Mouse (Mus musculus): ENCODE measurements around the gene Ano10. TPM values are rescaled to one million over a fixed set of nuclear protein-coding genes. Genes with fewer than 3 reads are reported as not detected.

Ano10 gene
- polyA plus RNA-seq, 1 experiment from 2014 or later: 38.8 TPM

DNA sequence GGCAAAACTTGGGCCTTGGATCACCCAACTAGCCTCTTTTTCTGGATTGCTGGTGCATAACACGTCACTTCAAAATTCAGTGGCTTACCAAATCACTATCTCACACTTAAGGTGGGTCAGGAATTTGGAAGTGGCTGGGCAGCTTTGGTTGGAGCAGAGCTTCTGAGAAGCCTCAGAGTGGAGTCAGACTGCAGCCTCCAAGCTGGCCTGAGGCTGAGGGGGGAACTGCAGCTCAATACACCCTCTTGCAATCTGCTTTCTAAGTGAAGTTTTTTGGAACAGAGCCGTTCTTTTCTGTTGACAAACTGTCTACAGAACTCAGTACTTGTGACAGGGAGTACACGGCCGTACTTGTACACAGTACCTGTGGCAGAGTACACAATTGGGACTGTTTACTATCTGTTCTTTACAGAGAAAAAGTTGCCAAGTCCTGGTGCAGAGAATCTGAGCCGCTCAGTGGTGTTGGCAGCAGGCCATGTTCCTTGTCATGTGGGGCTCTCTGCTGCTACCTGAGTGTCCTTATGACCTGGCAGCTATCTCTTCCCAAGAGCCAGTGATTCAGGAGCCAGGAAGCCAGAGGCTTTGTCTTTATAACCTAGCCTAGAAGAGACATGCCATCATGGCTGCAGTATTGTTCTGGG lies 99.1 kb downstream of the Ano10 start:
- H3K27ac ChIP-seq (replicated peaks): no peak overlapping the region
- no peak overlapping the region for H3K4me2 ChIP-seq (replicated peaks)
- H3K27me3 ChIP-seq: no peaks in the 10 kb centered on the region
- 74% methylated on average over 5 of the region's 5 CpGs for WGBS
- no peak for ATAC-seq (ENCODE audit: insufficient number of reproducible peaks, low FRiP score, low TSS enrichment, low read depth)
- H3K4me3 ChIP-seq (replicated peaks): no peak overlapping the region
- H3K36me3 ChIP-seq: 0 out of 2 replicates have a peak, but pooled peaks cover 2% of the 10 kb centered on the region
- H3K4me1 ChIP-seq: 0 out of 2 replicates have a peak, but pooled peaks cover 8% of the 10 kb centered on the region
- H3K9ac ChIP-seq: no peak overlapping the region
- no peaks in the 10 kb centered on the region for H3K9me3 ChIP-seq (replicated peaks)

GRCm38 (mm10) chr9:122193823-122194222 lies 100.4 kb downstream of the Ano10 start:
- Histone ChIP-seq H3K9ac (no peak overlapping the region), H3K4me2 (replicated peaks) (no peak overlapping the region), H3K27ac (replicated peaks) (no peak overlapping the region), H3K4me3 (replicated peaks) (no peak overlapping the region), H3K36me3 (no peaks in the 10 kb centered on the region), H3K27me3 (no peaks in the 10 kb centered on the region), H3K9me3 (replicated peaks) (no peaks in the 10 kb centered on the region), H3K4me1 (0 out of 2 replicates have a peak, but pooled peaks cover 8% of the 10 kb centered on the region)
- no peak for ATAC-seq (ENCODE audit: insufficient number of reproducible peaks, low FRiP score, low TSS enrichment, low read depth)
- 76% methylated on average over 5 of the region's 5 CpGs for WGBS

- H3K27me3 ChIP-seq: no peaks in the 10 kb centered on the region
- WGBS: 47% methylated on average over 5 of the region's 5 CpGs
- no peak overlapping the region for H3K9ac ChIP-seq
- no peaks in the 10 kb centered on the region for H3K36me3 ChIP-seq
- H3K27ac ChIP-seq (replicated peaks): no peak overlapping the region
- H3K9me3 ChIP-seq (replicated peaks): no peaks in the 10 kb centered on the region
- no peak overlapping the region for H3K4me2 ChIP-seq (replicated peaks)
- H3K4me3 ChIP-seq (replicated peaks): no peak overlapping the region
- H3K4me1 ChIP-seq: 0 out of 2 replicates have a peak, but pooled peaks cover 8% of the 10 kb centered on the region
- no peak for ATAC-seq (ENCODE audit: insufficient number of reproducible peaks, low FRiP score, low TSS enrichment, low read depth)
These were observed 100.9 kb downstream of the Ano10 start for GRCm38 (mm10) chr9:122193361-122193760.

- Histone ChIP-seq H3K27me3 (no peaks in the 10 kb centered on the region), H3K4me3 (replicated peaks) (no peak overlapping the region), H3K9ac (no peak overlapping the region), H3K4me1 (0 out of 2 replicates have a peak, but pooled peaks cover 8% of the 10 kb centered on the region), H3K4me2 (replicated peaks) (no peak overlapping the region), H3K9me3 (replicated peaks) (no peaks in the 10 kb centered on the region), H3K36me3 (no peaks in the 10 kb centered on the region), H3K27ac (replicated peaks) (no peak overlapping the region)
- no peak for ATAC-seq (ENCODE audit: insufficient number of reproducible peaks, low FRiP score, low TSS enrichment, low read depth)
- 30% methylated on average over 1 of the region's 1 CpGs for WGBS
These were observed 105.5 kb downstream of the Ano10 start for GRCm38 (mm10) chr9:122188724-122189123.

DNA sequence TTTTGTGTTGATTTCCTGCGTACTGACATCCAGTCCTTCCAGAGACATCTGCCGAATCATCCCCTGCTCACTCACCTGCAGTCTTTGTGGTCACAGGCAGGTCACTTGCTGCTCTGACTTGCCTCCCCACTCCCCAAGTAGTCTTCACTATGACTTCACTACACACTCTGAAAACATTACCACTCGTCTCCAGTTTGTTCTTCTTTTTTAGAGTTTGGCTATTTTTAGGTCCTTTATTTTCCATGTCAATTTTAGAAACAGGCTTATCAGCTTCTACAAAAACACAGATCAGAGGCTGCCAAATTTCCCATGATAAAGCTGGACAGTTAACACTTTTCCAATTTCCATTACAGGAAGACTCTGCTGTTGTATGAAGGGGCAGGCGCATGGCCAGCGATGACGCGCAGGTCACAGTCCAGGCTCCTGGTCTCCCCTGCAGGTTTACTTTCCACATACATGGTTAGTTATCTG lies 106.7 kb downstream of the Ano10 start:
- 80% methylated on average over 7 of the region's 7 CpGs for WGBS
- Histone ChIP-seq H3K4me1 (0 out of 2 replicates have a peak, but pooled peaks cover 5% of the 10 kb centered on the region), H3K4me3 (replicated peaks) (no peak overlapping the region), H3K27me3 (no peaks in the 10 kb centered on the region), H3K27ac (replicated peaks) (no peak overlapping the region), H3K4me2 (replicated peaks) (no peak overlapping the region), H3K9ac (no peak overlapping the region), H3K36me3 (no peaks in the 10 kb centered on the region), H3K9me3 (replicated peaks) (no peaks in the 10 kb centered on the region)
- ATAC-seq (ENCODE audit: insufficient number of reproducible peaks, low FRiP score, low TSS enrichment, low read depth): no peak

GRCm38 (mm10) chr9:122186643-122187226 lies 107.5 kb downstream of the Ano10 start:
- H3K4me1 ChIP-seq: 0 out of 2 replicates have a peak, but pooled peaks cover 5% of the 10 kb centered on the region
- peak overlapping the region; percentile 48 for H3K27ac ChIP-seq (replicated peaks)
- no peak for ATAC-seq (ENCODE audit: insufficient number of reproducible peaks, low FRiP score, low TSS enrichment, low read depth)
- H3K36me3 ChIP-seq: no peaks in the 10 kb centered on the region
- no peaks in the 10 kb centered on the region for H3K27me3 ChIP-seq
- no peak overlapping the region for H3K9ac ChIP-seq
- no peak overlapping the region for H3K4me2 ChIP-seq (replicated peaks)
- 62% methylated on average over 1 of the region's 1 CpGs for WGBS
- no peak overlapping the region for H3K4me3 ChIP-seq (replicated peaks)
- H3K9me3 ChIP-seq (replicated peaks): no peaks in the 10 kb centered on the region

DNA sequence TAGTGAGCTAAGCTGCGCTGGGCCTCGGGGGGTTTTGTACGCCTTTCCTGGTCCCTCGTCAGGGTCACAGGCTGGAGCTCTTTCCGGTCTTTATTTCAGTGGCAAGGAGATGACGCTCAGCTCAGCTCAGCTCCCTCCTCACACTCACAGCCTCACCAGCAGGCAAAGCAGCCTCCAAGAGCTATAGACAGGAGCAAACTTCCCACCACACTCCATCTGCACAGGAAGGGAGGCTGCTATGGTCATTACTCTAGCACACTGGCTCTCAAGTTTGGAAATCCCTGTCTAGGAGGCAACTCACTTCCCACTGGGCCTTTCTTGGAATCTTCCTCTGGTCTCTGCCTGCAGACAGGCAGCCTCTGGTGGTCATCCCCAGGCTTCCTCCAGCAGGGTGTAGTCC lies 108.3 kb downstream of the Ano10 start:
- ATAC-seq (ENCODE audit: insufficient number of reproducible peaks, low FRiP score, low TSS enrichment, low read depth): 0 out of 2 replicates have a peak, but pooled peaks have one; percentile 13
- Histone ChIP-seq H3K27me3 (no peaks in the 10 kb centered on the region), H3K9ac (no peak overlapping the region), H3K9me3 (replicated peaks) (no peaks in the 10 kb centered on the region), H3K27ac (replicated peaks) (peak overlapping the region; percentile 25), H3K4me2 (replicated peaks) (no peak overlapping the region), H3K36me3 (no peaks in the 10 kb centered on the region), H3K4me1 (0 out of 2 replicates have a peak, but pooled peaks cover 5% of the 10 kb centered on the region), H3K4me3 (replicated peaks) (no peak overlapping the region)
- 45% methylated on average over 6 of the region's 6 CpGs for WGBS

- H3K4me2 ChIP-seq (replicated peaks): no peak overlapping the region
- H3K27me3 ChIP-seq: no peaks in the 10 kb centered on the region
- H3K36me3 ChIP-seq: no peaks in the 10 kb centered on the region
- H3K4me3 ChIP-seq (replicated peaks): no peak overlapping the region
- no peak for ATAC-seq (ENCODE audit: insufficient number of reproducible peaks, low FRiP score, low TSS enrichment, low read depth)
- H3K9me3 ChIP-seq (replicated peaks): no peaks in the 10 kb centered on the region
- 17% methylated on average over 2 of the region's 2 CpGs for WGBS
- H3K9ac ChIP-seq: no peak overlapping the region
- no peak overlapping the region for H3K27ac ChIP-seq (replicated peaks)
- H3K4me1 ChIP-seq: 0 out of 2 replicates have a peak, but pooled peaks cover 5% of the 10 kb centered on the region
These were observed 109.2 kb downstream of the Ano10 start for GRCm38 (mm10) chr9:122185061-122185460.

- WGBS: 89% methylated on average over 3 of the region's 3 CpGs
- ATAC-seq (ENCODE audit: insufficient number of reproducible peaks, low FRiP score, low TSS enrichment, low read depth): no peak
- Histone ChIP-seq H3K36me3 (no peaks in the 10 kb centered on the region), H3K27me3 (no peaks in the 10 kb centered on the region), H3K9ac (no peak overlapping the region), H3K9me3 (replicated peaks) (no peaks in the 10 kb centered on the region), H3K4me1 (0 out of 2 replicates have a peak, but pooled peaks cover 5% of the 10 kb centered on the region), H3K27ac (replicated peaks) (no peak overlapping the region), H3K4me3 (replicated peaks) (no peak overlapping the region), H3K4me2 (replicated peaks) (no peak overlapping the region)
These were observed 109.9 kb downstream of the Ano10 start for GRCm38 (mm10) chr9:122184329-122184728.

DNA sequence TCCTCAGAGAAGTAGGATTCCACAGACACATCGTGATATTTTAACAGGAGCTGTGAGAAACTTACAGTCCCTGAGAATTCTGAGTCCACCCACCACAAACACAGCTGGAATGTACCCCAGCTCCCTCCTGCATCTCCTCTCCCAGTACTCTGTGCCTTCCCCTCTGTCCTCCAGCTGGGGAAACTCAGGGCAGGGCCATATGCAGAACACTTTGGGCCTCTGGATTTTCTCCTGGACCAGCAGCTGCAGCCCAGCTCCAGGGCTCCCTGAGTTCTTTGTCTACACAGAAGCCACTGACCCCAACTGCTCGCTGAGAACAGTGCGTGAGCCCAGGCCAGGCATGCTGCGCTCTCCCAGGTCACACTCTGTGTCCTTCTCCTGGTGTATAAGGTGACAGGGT lies 111.1 kb downstream of the Ano10 start:
- no peak for ATAC-seq (ENCODE audit: insufficient number of reproducible peaks, low FRiP score, low TSS enrichment, low read depth)
- H3K4me2 ChIP-seq (replicated peaks): no peak overlapping the region
- no peak overlapping the region for H3K27ac ChIP-seq (replicated peaks)
- H3K27me3 ChIP-seq: no peaks in the 10 kb centered on the region
- 0 out of 2 replicates have a peak, but pooled peaks cover 5% of the 10 kb centered on the region for H3K4me1 ChIP-seq
- H3K36me3 ChIP-seq: no peaks in the 10 kb centered on the region
- WGBS: 75% methylated on average over 4 of the region's 4 CpGs
- H3K4me3 ChIP-seq (replicated peaks): no peak overlapping the region
- no peak overlapping the region for H3K9ac ChIP-seq
- no peaks in the 10 kb centered on the region for H3K9me3 ChIP-seq (replicated peaks)

DNA sequence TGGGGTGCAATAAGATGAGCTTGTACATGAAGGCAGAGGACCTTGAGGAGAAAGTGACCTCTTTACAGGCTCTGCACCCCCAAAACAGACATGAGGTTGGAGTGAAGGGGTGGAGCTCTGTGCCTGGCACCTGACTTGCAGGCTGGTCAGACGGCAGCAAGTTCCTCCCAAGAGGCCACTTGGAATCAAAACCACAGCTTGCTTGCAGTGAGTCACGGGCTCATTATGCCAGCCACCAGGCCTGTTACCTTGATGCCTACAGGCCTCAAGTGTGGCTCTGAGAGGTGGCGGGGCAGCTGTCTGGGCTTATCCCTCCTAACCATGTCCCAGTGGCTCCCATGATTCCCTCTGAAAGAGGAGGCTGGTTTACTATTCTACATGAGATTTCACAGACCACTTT lies 114.1 kb downstream of the Ano10 start:
- no peaks in the 10 kb centered on the region for H3K9me3 ChIP-seq (replicated peaks)
- no peak overlapping the region for H3K27ac ChIP-seq (replicated peaks)
- no peaks in the 10 kb centered on the region for H3K4me1 ChIP-seq
- no peaks in the 10 kb centered on the region for H3K27me3 ChIP-seq
- 0 out of 2 replicates have a peak, but pooled peaks cover 6% of the 10 kb centered on the region for H3K36me3 ChIP-seq
- no peak overlapping the region for H3K4me3 ChIP-seq (replicated peaks)
- WGBS: 60% methylated on average over 3 of the region's 3 CpGs
- no peak overlapping the region for H3K9ac ChIP-seq
- no peak overlapping the region for H3K4me2 ChIP-seq (replicated peaks)
- ATAC-seq (ENCODE audit: insufficient number of reproducible peaks, low FRiP score, low TSS enrichment, low read depth): no peak
